Mouse (Mus musculus): Measurements from ENCODE around the gene Vps35l.

DNA sequence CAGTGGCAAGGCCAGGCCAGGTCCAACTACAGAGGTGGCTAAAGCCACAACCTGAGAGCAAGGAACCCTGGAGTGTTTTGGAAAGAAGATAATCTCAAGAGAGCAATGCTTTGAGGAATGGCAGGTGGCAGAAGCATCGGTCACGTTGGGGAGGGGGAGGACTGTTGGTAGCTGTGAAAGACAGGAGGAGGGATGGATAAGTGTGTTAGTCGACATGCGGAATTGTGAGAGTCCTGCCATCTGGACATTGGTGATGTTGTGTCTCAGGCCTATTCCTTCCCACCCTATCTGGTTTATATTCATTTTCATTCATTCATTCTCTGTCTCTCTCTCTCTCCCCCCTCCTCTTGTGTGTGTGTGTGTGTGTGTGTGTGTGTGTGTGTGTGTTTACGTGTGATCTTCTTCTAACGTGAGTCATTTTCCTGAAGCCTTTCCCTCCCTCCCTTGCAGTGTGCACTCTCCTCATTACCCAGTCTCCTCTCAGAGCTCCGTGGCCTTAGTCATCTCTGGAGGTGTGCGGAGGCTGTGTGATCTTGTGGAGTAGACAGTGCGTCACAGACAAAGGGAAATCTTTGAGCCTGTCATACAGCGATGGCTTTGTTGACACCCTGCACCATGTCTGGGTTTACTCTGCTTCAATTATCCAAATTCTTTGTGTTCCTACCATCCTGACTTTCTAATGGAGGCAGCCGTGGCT lies 43.4 kb downstream of the Vps35l start:
- TF ChIP-seq TAL1 (conservative IDR thresholded peaks at IDR 0.05; ENCODE audit: low read depth, low read length) (no peak), GATA2 (IDR thresholded peaks at IDR 0.05; ENCODE audit: borderline replicate concordance, low read depth, low read length) (no peak), CTCF (IDR thresholded peaks at IDR 0.05; ENCODE audit: low read depth, low read length) (no peak), GATA1 (IDR thresholded peaks at IDR 0.05; ENCODE audit: borderline replicate concordance, low read length) (no peak), POLR2AphosphoS5 (IDR thresholded peaks at IDR 0.05; ENCODE audit: insufficient replicate concordance, low read depth, low read length) (no peak)

All from G1E (cell line).